Mouse (Mus musculus) ES-E14 (cell line): ENCODE measurements around the gene Cpe. TPM values are rescaled to one million over a fixed set of nuclear protein-coding genes. Genes with fewer than 3 reads are reported as not detected.

ENCODE experiments used
- DNase-seq: peaks from one replicate; pipeline ENCODE4 v3.0.0-alpha.2; 2013; ENCODE audit warnings: low read depth, low spot score
- H3K27ac ChIP-seq: 2 replicates; pipeline ENCODE4 v1.5.1; 2012; ENCODE audit warnings: low read depth, mild to moderate bottlenecking, low read length, moderate library complexity, mixed read lengths; ENCODE audit not compliant: poor library complexity, insufficient read depth, severe bottlenecking
- H3K36me3 ChIP-seq: 2 replicates; pipeline ENCODE4 v1.6.1; 2012; ENCODE audit warnings: mild to moderate bottlenecking, low read length, moderate library complexity, mixed read lengths; ENCODE audit not compliant: control insufficient read depth, poor library complexity, insufficient read depth, severe bottlenecking
- H3K4me1 ChIP-seq, 2 experiments: fragments of 150-350 bp in 1 of 2; sonication (generic) in 1 of 2; 2 replicates each; pipeline ENCODE4 v1.6.1; 2012; ENCODE audit warnings: low read length in 2 of 2, mild to moderate bottlenecking in 1 of 2, mixed read lengths in 1 of 2; ENCODE audit not compliant: control insufficient read depth in 2 of 2, insufficient read depth in 2 of 2, poor library complexity in 1 of 2
- H3K4me3 ChIP-seq, 2 experiments: fragments of 150-350 bp in 1 of 2; sonication (generic) in 1 of 2; 2 replicates each; pipeline ENCODE4 v1.5.1; 2012; ENCODE audit warnings: low read length in 2 of 2, low read depth in 1 of 2, mild to moderate bottlenecking in 1 of 2, mixed read lengths in 1 of 2; ENCODE audit not compliant: insufficient read depth in 1 of 2, poor library complexity in 1 of 2, severe bottlenecking in 1 of 2
- H3K9ac ChIP-seq: 2 replicates; pipeline ENCODE4 v1.6.1; 2012; ENCODE audit warnings: low read depth, mild to moderate bottlenecking, low read length, mixed read lengths; ENCODE audit not compliant: poor library complexity, insufficient read depth, severe bottlenecking
- H3K9me3 ChIP-seq: fragments of 150-350 bp; sonication (generic); 2 replicates; pipeline ENCODE4 v1.6.1; 2012; ENCODE audit warnings: low read depth, mild to moderate bottlenecking, low read length; ENCODE audit not compliant: control insufficient read depth, insufficient read depth
- CHD2 ChIP-seq: IDR thresholded peaks from 2 replicates; pipeline ENCODE4 v1.6.1; 2014; ENCODE audit warnings: mild to moderate bottlenecking, low read depth, low read length, inconsistent platforms
- HCFC1 ChIP-seq: IDR thresholded peaks from 2 replicates; pipeline ENCODE4 v1.6.1; 2012; ENCODE audit warnings: low read length, inconsistent platforms, borderline replicate concordance; ENCODE audit not compliant: insufficient read depth
- MAFK ChIP-seq: IDR thresholded peaks from 2 replicates; pipeline ENCODE4 v1.6.1; 2014; ENCODE audit warnings: mild to moderate bottlenecking, low read depth, low read length, inconsistent platforms; ENCODE audit not compliant: insufficient read depth
- ZC3H11A ChIP-seq: IDR thresholded peaks from 2 replicates; pipeline ENCODE4 v1.6.1; 2012; ENCODE audit warnings: low read depth, mild to moderate bottlenecking, inconsistent platforms, low read length, borderline replicate concordance
- ZNF384 ChIP-seq: IDR thresholded peaks from 2 replicates; pipeline ENCODE4 v1.6.1; 2012; ENCODE audit warnings: low read depth, low read length, inconsistent platforms
- in situ Hi-C, 2 experiments: fragments of 600-800 bp; cut with MboI; formaldehyde crosslinking; loops; one replicate each; pipeline ENCODE4 v1.15.1; 2025; ENCODE audit warnings: low sequenced_read_pairs in 2 of 2, inconsistent platforms in 1 of 2; ENCODE audit not compliant: unreplicated experiment in 2 of 2
- total RNA-seq: library from RNA; depleted of rRNA; stranded (reverse); fragments of 300-350 nt; gene quantifications from 2 replicates; pipeline ENCODE4 v1.2.3, GENCODE M21; 2012

The Cpe gene
- total RNA-seq, 1 experiment, result 19.4 TPM

DNA sequence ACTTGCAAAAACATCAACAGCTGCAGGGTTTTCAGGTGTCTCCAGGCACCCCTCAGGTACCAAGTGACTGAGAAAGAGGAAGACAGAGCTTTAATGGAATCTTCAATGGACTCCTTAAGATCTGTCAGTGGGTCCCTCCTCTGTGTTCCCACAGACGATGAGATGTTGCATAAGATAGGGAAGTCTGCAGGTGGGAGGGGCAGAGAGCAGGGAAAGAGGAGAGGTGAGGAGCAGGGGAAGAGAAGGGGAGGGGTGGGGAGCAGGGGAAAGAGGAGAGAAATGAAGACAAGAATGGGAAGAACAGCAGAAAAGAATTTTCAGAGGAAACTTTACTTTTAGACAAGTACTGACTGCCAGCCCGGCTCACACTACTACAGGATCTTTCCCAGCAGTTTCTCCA lies 28.5 kb downstream of the Cpe start:
- no peaks in the 10 kb centered on the region for H3K36me3 ChIP-seq
- no peak overlapping the region for H3K9ac ChIP-seq
- no peak for DNase-seq
- H3K27ac ChIP-seq, result no peak overlapping the region
- TF ChIP-seq CHD2, result no peak
- TF ChIP-seq HCFC1, result no peak
- no peak for TF ChIP-seq ZNF384
- in situ Hi-C loops, result no loop called here
- H3K4me3 ChIP-seq, result no peak overlapping the region
- H3K4me1 ChIP-seq, result peaks cover 0 to 1% of the 10 kb centered on the region in 2 experiments; a peak in 1 of 4 replicates
- no peaks in the 10 kb centered on the region for H3K9me3 ChIP-seq

DNA sequence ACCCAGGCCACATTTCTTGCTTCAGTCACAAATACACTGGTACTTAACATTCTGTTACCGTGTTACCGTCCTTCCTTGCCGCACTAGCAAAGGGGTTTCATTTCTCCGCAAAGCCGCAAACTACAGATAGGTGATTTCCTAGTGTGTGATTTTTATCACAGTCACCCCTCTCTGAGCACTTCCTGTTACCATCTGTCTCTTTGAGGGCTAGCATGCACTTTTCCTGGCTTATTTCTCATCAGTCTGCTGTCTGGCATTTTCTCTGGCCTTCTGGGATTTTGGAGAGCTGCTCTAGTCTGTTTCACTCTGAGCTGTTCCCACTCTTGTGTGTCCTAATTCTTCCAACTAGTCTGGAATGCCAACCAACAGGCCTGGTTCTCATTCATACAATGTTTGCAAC lies 33.8 kb downstream of the Cpe start:
- H3K27ac ChIP-seq, result no peak overlapping the region
- in situ Hi-C loops, result no loop called here
- no peaks in the 10 kb centered on the region for H3K9me3 ChIP-seq
- H3K4me3 ChIP-seq, result no peak overlapping the region
- no peak for DNase-seq
- no peaks in the 10 kb centered on the region for H3K36me3 ChIP-seq
- H3K9ac ChIP-seq, result no peak overlapping the region
- no peak for TF ChIP-seq CHD2
- no peak for TF ChIP-seq ZNF384
- no peak for TF ChIP-seq ZC3H11A
- no peak for TF ChIP-seq HCFC1
- no peak for TF ChIP-seq MAFK
- no peaks in the 10 kb centered on the region for H3K4me1 ChIP-seq

DNA sequence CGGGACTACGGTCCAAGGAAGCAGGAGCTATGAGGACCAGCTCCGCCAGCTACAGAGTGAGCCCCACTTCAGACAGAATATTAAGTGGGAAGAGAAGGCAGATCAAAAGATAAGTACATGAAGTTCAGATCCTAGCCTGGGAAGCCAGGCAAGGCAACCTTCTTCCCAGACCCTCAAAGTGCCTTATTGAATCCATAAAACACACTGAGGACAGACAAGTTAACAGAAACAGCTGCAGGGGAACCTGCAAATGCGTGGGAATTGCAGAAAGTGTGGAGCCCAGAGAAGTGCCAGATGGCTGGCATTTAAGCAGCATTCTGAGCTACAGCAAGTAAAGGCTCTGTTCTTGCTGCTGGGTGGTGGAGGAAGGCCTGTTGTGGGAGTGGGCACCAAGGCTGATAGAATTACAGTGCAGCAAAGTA lies 34.9 kb downstream of the Cpe start:
- in situ Hi-C loops, result no loop called here
- DNase-seq, result no peak
- H3K9ac ChIP-seq, result no peak overlapping the region
- H3K9me3 ChIP-seq, result no peaks in the 10 kb centered on the region
- no peaks in the 10 kb centered on the region for H3K4me1 ChIP-seq
- no peak overlapping the region for H3K27ac ChIP-seq
- no peak for TF ChIP-seq ZNF384
- no peak for TF ChIP-seq ZC3H11A
- no peak for TF ChIP-seq HCFC1
- TF ChIP-seq CHD2, result no peak
- TF ChIP-seq MAFK, result no peak
- H3K4me3 ChIP-seq, result no peak overlapping the region
- H3K36me3 ChIP-seq, result no peaks in the 10 kb centered on the region

DNA sequence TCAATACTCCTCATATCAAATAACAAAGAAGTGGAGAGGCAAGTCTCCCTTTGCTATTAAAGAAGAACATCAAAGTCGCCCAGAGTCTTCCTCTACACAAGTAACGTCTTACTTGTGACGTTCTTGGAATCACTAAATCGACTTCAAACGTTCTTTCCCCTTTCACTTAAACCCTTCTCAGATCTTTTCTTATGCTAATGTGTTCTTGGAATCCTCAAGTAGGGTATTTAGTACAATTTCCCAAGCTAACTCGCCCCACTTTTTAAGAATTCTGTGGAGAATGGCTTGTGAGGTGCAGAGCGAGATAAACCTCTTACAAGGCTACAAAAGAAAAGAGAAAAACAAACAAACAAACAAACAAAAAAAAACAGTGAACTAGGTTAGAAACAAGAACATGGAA lies 35.3 kb downstream of the Cpe start:
- H3K4me1 ChIP-seq, result no peaks in the 10 kb centered on the region
- H3K9ac ChIP-seq, result no peak overlapping the region
- H3K36me3 ChIP-seq, result no peaks in the 10 kb centered on the region
- H3K27ac ChIP-seq, result no peak overlapping the region
- in situ Hi-C loops, result no loop called here
- no peaks in the 10 kb centered on the region for H3K9me3 ChIP-seq
- H3K4me3 ChIP-seq, result no peak overlapping the region
- TF ChIP-seq ZNF384 (no peak), CHD2 (no peak), ZC3H11A (no peak), HCFC1 (no peak), MAFK (no peak)
- DNase-seq, result no peak

DNA sequence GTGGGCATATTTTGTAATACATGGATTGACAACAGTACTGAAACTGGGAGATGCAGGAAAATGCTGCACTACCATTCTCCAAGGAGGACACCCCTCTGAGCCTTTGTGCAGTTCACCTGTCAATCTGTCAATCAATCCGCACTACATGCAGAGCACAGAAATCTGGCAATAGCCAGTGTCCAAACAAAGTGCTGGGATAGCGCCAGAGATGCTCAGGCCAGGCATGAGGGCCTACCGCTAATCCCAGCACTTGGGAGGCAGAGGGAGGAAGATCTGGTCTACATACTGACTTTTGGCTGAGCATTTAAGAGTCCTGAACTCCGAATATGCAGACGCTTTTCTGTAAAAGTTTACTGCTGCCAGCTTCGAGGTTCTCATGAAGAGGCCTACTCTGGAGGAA lies 37.0 kb downstream of the Cpe start:
- in situ Hi-C loops, result no loop called here
- no peak overlapping the region for H3K9ac ChIP-seq
- H3K9me3 ChIP-seq, result no peaks in the 10 kb centered on the region
- H3K4me1 ChIP-seq, result 0 out of 4 replicates have a peak, but pooled peaks cover 0 to 1% of the 10 kb centered on the region in 2 experiments
- TF ChIP-seq ZC3H11A (no peak), HCFC1 (no peak)
- no peak overlapping the region for H3K4me3 ChIP-seq
- no peak overlapping the region for H3K27ac ChIP-seq
- DNase-seq, result no peak
- H3K36me3 ChIP-seq, result no peaks in the 10 kb centered on the region
